Mouse (Mus musculus) limb, embryonic 10.5 days (tissue): Measurements from ENCODE around the gene Pdzd2. TPM values are rescaled to one million over a fixed set of nuclear protein-coding genes. Genes with fewer than 3 reads are reported as not detected.

Experiments used
- DNase-seq: peaks from one replicate; pipeline ENCODE4 v3.0.0-alpha.2; 2017; ENCODE audit warnings: low spot score
- H3K27ac ChIP-seq: fragments of 300-500 bp; sonication (generic); 2 replicates; pipeline ENCODE4 v1.5.1; 2016; ENCODE audit warnings: mild to moderate bottlenecking
- H3K27me3 ChIP-seq: fragments of 300-500 bp; sonication (generic); 2 replicates; pipeline ENCODE4 v1.6.1; 2016; ENCODE audit warnings: low read depth, mild to moderate bottlenecking; ENCODE audit not compliant: poor library complexity, severe bottlenecking
- H3K36me3 ChIP-seq: fragments of 300-500 bp; sonication (generic); 2 replicates; pipeline ENCODE4 v1.6.1; 2016; ENCODE audit warnings: mild to moderate bottlenecking, moderate library complexity
- H3K4me1 ChIP-seq: fragments of 300-500 bp; sonication (generic); 2 replicates; pipeline ENCODE4 v1.6.1; 2016
- H3K4me3 ChIP-seq: fragments of 300-500 bp; sonication (generic); 2 replicates; pipeline ENCODE4 v1.5.1; 2016; ENCODE audit warnings: mild to moderate bottlenecking, moderate library complexity
- H3K9me3 ChIP-seq: fragments of 300-500 bp; sonication (generic); replicated peaks from 2 replicates; pipeline ENCODE4 v1.6.1; 2016; ENCODE audit warnings: mild to moderate bottlenecking
- WGBS: fragments of 180-500 bp; shearing (Covaris S2); methylation state at CpG from one replicate; pipeline ENCODE4 v1.1.7; 2016; 5-methylcytosine and 5-hydroxymethylcytosine counted together
- polyA plus RNA-seq: library from polyadenylated mRNA; unstranded; fragments of >200 nt; fragmentation: Nextera tagmentation; extraction: Ambion mirVana; gene quantifications from 2 replicates; pipeline ENCODE4 v1.2.1, GENCODE M21; 2016

Pdzd2 gene
- polyA plus RNA-seq, 1 experiment from 2014 or later = 16.0 TPM

- 78% methylated on average over 8 of the region's 8 CpGs for WGBS
- Histone ChIP-seq H3K27me3 (peaks cover 5% of the 10 kb centered on the region; the same call in 1 of the 2 replicates), H3K36me3 (no peaks in the 10 kb centered on the region), H3K9me3 (no peaks in the 10 kb centered on the region), H3K27ac (no peak overlapping the region), H3K4me3 (no peak overlapping the region), H3K4me1 (peaks cover 26% of the 10 kb centered on the region)
- no peak for DNase-seq
These were observed 113.6 kb downstream of the Pdzd2 start for GRCm38 (mm10) chr15:12626166-12626565.

- Histone ChIP-seq H3K4me3 (no peak overlapping the region), H3K36me3 (no peaks in the 10 kb centered on the region), H3K4me1 (peaks cover 20% of the 10 kb centered on the region), H3K27me3 (peaks cover 5% of the 10 kb centered on the region; the same call in 1 of the 2 replicates), H3K27ac (no peak overlapping the region), H3K9me3 (no peaks in the 10 kb centered on the region)
- 65% methylated on average over 6 of the region's 6 CpGs for WGBS
- DNase-seq = no peak
These were observed 114.2 kb downstream of the Pdzd2 start for GRCm38 (mm10) chr15:12625524-12625923.

DNA sequence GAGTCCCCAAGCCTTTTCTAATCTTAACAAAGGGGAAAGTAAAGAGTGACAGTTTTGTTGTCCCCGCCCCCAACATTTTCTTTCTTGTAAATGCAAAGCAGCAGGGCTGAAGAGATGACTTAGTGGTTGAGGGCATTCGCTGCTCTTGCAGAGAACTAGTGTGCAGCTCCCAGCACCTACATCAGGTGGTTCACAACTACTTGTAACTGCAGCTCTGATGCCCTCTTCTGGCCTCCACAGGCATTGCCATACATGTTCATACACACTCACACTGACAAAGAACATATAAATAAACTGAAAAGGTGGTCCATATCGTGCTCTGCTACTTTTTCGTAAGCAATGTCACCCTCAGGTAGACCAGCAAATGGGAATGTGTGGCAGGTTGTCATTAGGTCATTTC, 116.2 kb downstream of the Pdzd2 start:
- H3K4me3 ChIP-seq = no peak overlapping the region
- 93% methylated on average over 4 of the region's 4 CpGs for WGBS
- no peak overlapping the region for H3K27ac ChIP-seq
- H3K4me1 ChIP-seq = peaks cover 30% of the 10 kb centered on the region
- H3K27me3 ChIP-seq = peaks cover under 1% of the 10 kb centered on the region; the same call in 1 of the 2 replicates
- DNase-seq = no peak
- H3K36me3 ChIP-seq = no peaks in the 10 kb centered on the region
- H3K9me3 ChIP-seq = no peaks in the 10 kb centered on the region

DNA sequence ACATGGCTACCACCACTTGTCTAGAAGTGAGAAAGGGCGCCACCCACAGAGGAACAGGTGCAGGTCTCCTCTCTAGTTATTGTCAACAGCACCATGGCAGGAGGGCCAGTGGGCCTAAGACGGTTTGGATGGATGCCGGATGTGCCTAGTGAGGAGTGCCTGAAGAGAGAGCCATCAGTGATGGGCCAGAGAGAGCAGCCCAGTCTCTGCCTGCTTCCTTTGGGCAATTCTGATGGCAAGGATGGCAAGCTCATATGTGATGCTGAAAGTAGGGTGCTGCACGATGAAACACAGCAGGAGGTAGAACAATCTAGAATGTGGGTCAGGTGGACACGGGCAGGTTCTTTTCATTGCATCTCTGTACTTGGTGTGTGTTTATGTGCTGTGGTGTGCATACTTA, 117.0 kb downstream of the Pdzd2 start:
- no peaks in the 10 kb centered on the region; the same call in 1 of the 2 replicates for H3K27me3 ChIP-seq
- no peak overlapping the region for H3K27ac ChIP-seq
- WGBS = 89% methylated on average over 5 of the region's 5 CpGs
- H3K4me1 ChIP-seq = peaks cover 30% of the 10 kb centered on the region
- no peaks in the 10 kb centered on the region for H3K9me3 ChIP-seq
- no peaks in the 10 kb centered on the region for H3K36me3 ChIP-seq
- DNase-seq = no peak
- H3K4me3 ChIP-seq = no peak overlapping the region

DNA sequence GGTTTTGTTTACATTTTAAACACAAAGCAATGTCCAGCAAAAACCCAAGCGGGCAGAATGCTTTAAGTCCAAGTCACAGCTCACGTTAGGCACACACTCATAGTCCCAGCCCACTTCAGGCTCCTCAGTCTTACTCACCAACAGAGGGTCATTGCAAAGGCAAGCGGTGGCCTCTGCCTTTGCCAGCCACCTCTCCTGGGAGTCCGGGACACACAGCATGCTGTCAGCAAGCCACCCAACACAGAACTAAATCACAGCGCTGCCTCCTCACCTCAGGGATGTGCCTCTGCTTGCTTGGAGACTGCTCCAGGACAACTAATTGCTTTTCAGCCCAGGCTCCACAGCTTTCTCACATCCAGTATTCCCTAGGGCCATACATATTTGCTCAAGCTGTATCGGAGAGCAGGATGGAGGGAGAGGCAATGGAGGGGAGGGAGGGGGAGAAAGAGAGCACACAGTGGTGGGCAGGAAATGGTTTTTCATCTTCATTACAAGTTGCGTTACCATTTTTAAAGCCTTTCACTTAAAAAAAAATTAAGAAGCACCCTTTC, 117.6 kb downstream of the Pdzd2 start:
- Histone ChIP-seq H3K4me3 (no peak overlapping the region), H3K27ac (no peak overlapping the region), H3K27me3 (no peaks in the 10 kb centered on the region), H3K36me3 (no peaks in the 10 kb centered on the region), H3K9me3 (no peaks in the 10 kb centered on the region), H3K4me1 (peaks cover 35% of the 10 kb centered on the region)
- WGBS = 67% methylated on average over 7 of the region's 7 CpGs
- no peak for DNase-seq

DNA sequence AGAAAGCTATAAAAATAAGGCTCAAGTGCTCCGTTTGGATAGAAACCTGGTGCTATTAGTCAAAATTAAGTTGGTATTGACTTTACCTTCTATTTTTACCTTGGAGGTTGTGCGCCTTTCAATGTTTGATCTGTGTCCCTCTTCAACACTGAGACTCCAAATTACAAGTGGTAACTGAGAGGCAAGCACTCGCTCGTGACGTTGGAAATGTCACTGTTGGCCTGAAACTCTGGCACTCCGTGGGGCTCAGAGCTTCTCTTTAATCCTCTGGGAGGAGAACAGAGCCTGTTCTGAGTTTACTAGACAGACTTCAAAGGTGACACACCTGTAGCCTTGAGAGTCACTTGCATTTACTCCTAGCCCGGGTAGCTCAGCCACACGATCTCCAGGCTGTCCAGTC, 120.5 kb downstream of the Pdzd2 start:
- no peak overlapping the region for H3K27ac ChIP-seq
- no peaks in the 10 kb centered on the region for H3K9me3 ChIP-seq
- H3K36me3 ChIP-seq = no peaks in the 10 kb centered on the region
- H3K4me3 ChIP-seq = no peak overlapping the region
- H3K4me1 ChIP-seq = peaks cover 50% of the 10 kb centered on the region
- 79% methylated on average over 8 of the region's 8 CpGs for WGBS
- no peak for DNase-seq
- no peaks in the 10 kb centered on the region for H3K27me3 ChIP-seq

DNA sequence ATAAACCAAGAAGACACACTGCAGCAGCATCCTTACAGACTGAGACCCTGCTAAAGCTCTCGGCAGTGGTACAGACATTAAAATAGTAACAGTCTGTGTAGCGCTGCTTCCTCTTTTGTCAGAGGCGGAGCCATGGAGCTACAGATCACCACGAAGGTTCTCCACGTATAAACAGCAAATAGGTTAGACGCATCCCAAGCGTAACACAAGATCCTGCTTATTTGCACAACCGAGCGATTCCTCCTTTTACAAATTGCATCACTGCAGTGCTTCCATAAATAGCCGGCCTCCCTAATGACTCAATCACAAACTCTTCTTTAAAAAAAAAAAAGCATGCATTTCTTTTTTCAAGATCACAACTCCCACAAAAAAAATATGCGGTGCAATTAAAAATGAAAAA, 122.1 kb downstream of the Pdzd2 start:
- Histone ChIP-seq H3K36me3 (no peaks in the 10 kb centered on the region), H3K4me3 (no peak overlapping the region), H3K9me3 (no peaks in the 10 kb centered on the region), H3K4me1 (peaks cover 55% of the 10 kb centered on the region), H3K27me3 (no peaks in the 10 kb centered on the region), H3K27ac (no peak overlapping the region)
- no peak for DNase-seq
- 87% methylated on average over 11 of the region's 11 CpGs for WGBS

DNA sequence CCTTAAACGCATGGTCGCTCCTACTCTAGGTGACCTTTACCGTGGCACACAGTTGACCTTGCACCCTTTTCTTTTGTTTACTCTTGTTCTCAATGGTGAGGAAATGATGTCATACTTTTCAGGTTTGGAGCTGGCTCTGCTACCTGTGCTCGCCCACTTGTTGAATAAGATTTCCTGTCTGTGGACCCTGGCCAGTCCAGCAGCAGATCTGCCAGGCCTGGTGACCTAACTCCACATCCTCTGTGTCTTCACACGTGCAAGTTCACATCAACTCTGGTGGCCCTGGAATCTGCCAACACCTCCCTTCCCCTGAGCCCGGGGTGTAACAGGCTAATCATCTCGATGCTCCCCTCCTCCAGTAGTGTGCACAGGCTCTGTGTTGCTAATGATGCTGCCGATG, 122.5 kb downstream of the Pdzd2 start:
- 0 out of 2 replicates have a peak overlapping the region, but pooled peaks have one; percentile 3 for H3K27ac ChIP-seq
- H3K36me3 ChIP-seq = no peaks in the 10 kb centered on the region
- H3K4me1 ChIP-seq = peaks cover 51% of the 10 kb centered on the region
- no peaks in the 10 kb centered on the region for H3K27me3 ChIP-seq
- H3K4me3 ChIP-seq = no peak overlapping the region
- 84% methylated on average over 8 of the region's 8 CpGs for WGBS
- no peak for DNase-seq
- no peaks in the 10 kb centered on the region for H3K9me3 ChIP-seq

- DNase-seq = no peak
- 0 out of 2 replicates have a peak overlapping the region, but pooled peaks have one; percentile 19 for H3K27ac ChIP-seq
- H3K4me3 ChIP-seq = no peak overlapping the region
- no peaks in the 10 kb centered on the region for H3K27me3 ChIP-seq
- H3K36me3 ChIP-seq = no peaks in the 10 kb centered on the region
- H3K9me3 ChIP-seq = no peaks in the 10 kb centered on the region
- WGBS = 62% methylated on average over 20 of the region's 20 CpGs
- peaks cover 44% of the 10 kb centered on the region for H3K4me1 ChIP-seq
These were observed 124.5 kb downstream of the Pdzd2 start for GRCm38 (mm10) chr15:12614944-12615878.

DNA sequence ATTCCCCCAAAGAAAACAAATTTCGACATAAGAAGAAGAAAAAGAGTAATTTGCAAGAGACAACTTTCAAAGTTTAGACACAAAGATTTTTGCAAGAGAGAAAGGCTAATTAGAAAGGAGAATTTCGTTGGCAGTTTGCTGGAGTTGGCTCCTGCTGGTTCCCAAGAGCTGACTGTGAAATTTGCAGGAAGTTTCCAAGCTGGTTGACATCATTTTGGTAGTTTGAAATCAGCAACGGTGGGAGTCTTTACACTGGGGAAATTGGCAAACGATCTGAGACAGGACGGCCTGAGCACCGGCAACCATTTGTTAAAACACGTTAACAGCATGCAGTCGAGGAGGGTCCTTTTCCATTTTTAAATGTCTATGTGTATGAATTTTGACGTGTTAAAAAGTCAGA, 125.7 kb downstream of the Pdzd2 start:
- Histone ChIP-seq H3K36me3 (no peaks in the 10 kb centered on the region), H3K9me3 (no peaks in the 10 kb centered on the region), H3K4me1 (peaks cover 32% of the 10 kb centered on the region), H3K27ac (no peak overlapping the region), H3K4me3 (no peak overlapping the region), H3K27me3 (no peaks in the 10 kb centered on the region)
- 59% methylated on average over 9 of the region's 9 CpGs for WGBS
- DNase-seq = no peak

- 76% methylated on average over 7 of the region's 7 CpGs for WGBS
- no peak for DNase-seq
- H3K27me3 ChIP-seq = no peaks in the 10 kb centered on the region
- peaks cover 27% of the 10 kb centered on the region for H3K4me1 ChIP-seq
- H3K9me3 ChIP-seq = no peaks in the 10 kb centered on the region
- no peak overlapping the region for H3K4me3 ChIP-seq
- H3K36me3 ChIP-seq = no peaks in the 10 kb centered on the region
- H3K27ac ChIP-seq = 0 out of 2 replicates have a peak overlapping the region, but pooled peaks have one; percentile 25
These were observed 126.6 kb downstream of the Pdzd2 start for GRCm38 (mm10) chr15:12612944-12613675.

- WGBS = 87% methylated on average over 6 of the region's 6 CpGs
- peaks cover 7% of the 10 kb centered on the region for H3K4me1 ChIP-seq
- no peak for DNase-seq
- no peaks in the 10 kb centered on the region for H3K9me3 ChIP-seq
- no peaks in the 10 kb centered on the region for H3K27me3 ChIP-seq
- H3K4me3 ChIP-seq = no peak overlapping the region
- no peak overlapping the region for H3K27ac ChIP-seq
- no peaks in the 10 kb centered on the region for H3K36me3 ChIP-seq
These were observed 131.6 kb downstream of the Pdzd2 start for GRCm38 (mm10) chr15:12608090-12608489.

GRCm38 (mm10) chr15:12606306-12606705, 133.4 kb downstream of the Pdzd2 start:
- no peaks in the 10 kb centered on the region for H3K27me3 ChIP-seq
- 79% methylated on average over 9 of the region's 9 CpGs for WGBS
- no peak for DNase-seq

More at GRCm38 (mm10) chr15:12606306-12606705, 133.4 kb downstream of the Pdzd2 start:
- H3K9me3 ChIP-seq = no peaks in the 10 kb centered on the region
- H3K4me1 ChIP-seq = peaks cover 6% of the 10 kb centered on the region
- H3K4me3 ChIP-seq = no peak overlapping the region
- no peaks in the 10 kb centered on the region for H3K36me3 ChIP-seq
- no peak overlapping the region for H3K27ac ChIP-seq
